Mouse (Mus musculus) kidney, embryonic 16.5 days (tissue): ENCODE results near the gene Gldc. TPM values are rescaled to one million over a fixed set of nuclear protein-coding genes. Genes with fewer than 3 reads are reported as not detected.
A peak's percentile ranks its signal among the peaks of the same experiment; 100 is the strongest.

ENCODE experiments used
- ATAC-seq: fragments of 200-750 bp; cut with Nextera tagmentation; 2 replicates; pipeline ENCODE4 v1.8.0; 2017; ENCODE audit warnings: moderate TSS enrichment; ENCODE audit not compliant: low FRiP score, low TSS enrichment
- H3K27ac ChIP-seq: fragments of 300-500 bp; sonication (generic); 2 replicates; pipeline ENCODE4 v1.5.1; 2014; ENCODE audit warnings: low read length
- H3K27me3 ChIP-seq: fragments of 300-500 bp; sonication (generic); 2 replicates; pipeline ENCODE4 v1.6.1; 2014; ENCODE audit warnings: low read length, control low read depth, mixed read lengths; ENCODE audit not compliant: insufficient read depth
- H3K36me3 ChIP-seq: fragments of 300-500 bp; sonication (generic); 2 replicates; pipeline ENCODE4 v1.6.1; 2014; ENCODE audit warnings: low read length, control low read depth, mixed read lengths; ENCODE audit not compliant: insufficient read depth
- H3K4me1 ChIP-seq: fragments of 300-500 bp; sonication (generic); 2 replicates; pipeline ENCODE4 v1.6.1; 2014; ENCODE audit warnings: low read length, control low read depth, mixed read lengths; ENCODE audit not compliant: insufficient read depth
- H3K4me2 ChIP-seq: fragments of 300-500 bp; sonication (generic); replicated peaks from 2 replicates; pipeline ENCODE4 v1.6.1; 2014; ENCODE audit warnings: low read depth, low read length
- H3K4me3 ChIP-seq: fragments of 300-500 bp; sonication (generic); 2 replicates; pipeline ENCODE4 v1.5.1; 2014; ENCODE audit warnings: mild to moderate bottlenecking, low read length
- H3K9ac ChIP-seq: fragments of 300-500 bp; sonication (generic); replicated peaks from 2 replicates; pipeline ENCODE4 v1.6.1; 2014; ENCODE audit warnings: low read length
- H3K9me3 ChIP-seq: fragments of 300-500 bp; sonication (generic); 2 replicates; pipeline ENCODE4 v1.6.1; 2016; ENCODE audit warnings: low read length, control low read depth
- WGBS: fragments of 180-500 bp; shearing (Covaris S2); extraction: QIAGEN DNeasy Blood & Tissue Kit; methylation state at CpG from one replicate; pipeline ENCODE4 v1.1.7; 2014; 5-methylcytosine and 5-hydroxymethylcytosine counted together
- polyA plus RNA-seq: library from polyadenylated mRNA; unstranded; fragments of >200 nt; fragmentation: Nextera tagmentation; extraction: Ambion mirVana; gene quantifications from 2 replicates; pipeline ENCODE4 v1.2.1, GENCODE M21; 2015

Gldc gene
- polyA plus RNA-seq, 1 experiment from 2014 or later: 10.9 TPM

- no peak overlapping the region for H3K9ac ChIP-seq
- ATAC-seq: peak; percentile 68
- WGBS: 41% methylated on average over 7 of the region's 7 CpGs
- H3K27ac ChIP-seq: no peak overlapping the region
- H3K36me3 ChIP-seq: no peaks in the 10 kb centered on the region
- H3K9me3 ChIP-seq: no peaks in the 10 kb centered on the region
- no peaks in the 10 kb centered on the region for H3K4me1 ChIP-seq
- no peaks in the 10 kb centered on the region for H3K27me3 ChIP-seq
- no peak overlapping the region for H3K4me2 ChIP-seq
- no peak overlapping the region for H3K4me3 ChIP-seq
These were observed 26.9 kb upstream of the Gldc start for GRCm38 (mm10) chr19:30202177-30202576.

GRCm38 (mm10) chr19:30194999-30195398 is 19.8 kb upstream of the Gldc start:
- 63% methylated on average over 6 of the region's 6 CpGs for WGBS
- H3K27me3 ChIP-seq: no peaks in the 10 kb centered on the region
- no peak overlapping the region for H3K4me2 ChIP-seq
- ATAC-seq: no peak
- H3K4me3 ChIP-seq: no peak overlapping the region
- no peak overlapping the region for H3K9ac ChIP-seq
- peaks cover 3% of the 10 kb centered on the region for H3K9me3 ChIP-seq
- no peaks in the 10 kb centered on the region for H3K4me1 ChIP-seq
- no peak overlapping the region for H3K27ac ChIP-seq
- H3K36me3 ChIP-seq: no peaks in the 10 kb centered on the region

GRCm38 (mm10) chr19:30187232-30187631 is 12.0 kb upstream of the Gldc start:
- WGBS: 91% methylated on average over 2 of the region's 2 CpGs
- H3K4me3 ChIP-seq: no peak overlapping the region
- 0 out of 2 replicates have a peak, but pooled peaks cover 2% of the 10 kb centered on the region for H3K36me3 ChIP-seq
- no peaks in the 10 kb centered on the region for H3K4me1 ChIP-seq
- H3K4me2 ChIP-seq: no peak overlapping the region
- H3K27ac ChIP-seq: no peak overlapping the region
- peaks cover 15% of the 10 kb centered on the region for H3K9me3 ChIP-seq
- ATAC-seq: no peak
- H3K27me3 ChIP-seq: no peaks in the 10 kb centered on the region
- no peak overlapping the region for H3K9ac ChIP-seq

DNA sequence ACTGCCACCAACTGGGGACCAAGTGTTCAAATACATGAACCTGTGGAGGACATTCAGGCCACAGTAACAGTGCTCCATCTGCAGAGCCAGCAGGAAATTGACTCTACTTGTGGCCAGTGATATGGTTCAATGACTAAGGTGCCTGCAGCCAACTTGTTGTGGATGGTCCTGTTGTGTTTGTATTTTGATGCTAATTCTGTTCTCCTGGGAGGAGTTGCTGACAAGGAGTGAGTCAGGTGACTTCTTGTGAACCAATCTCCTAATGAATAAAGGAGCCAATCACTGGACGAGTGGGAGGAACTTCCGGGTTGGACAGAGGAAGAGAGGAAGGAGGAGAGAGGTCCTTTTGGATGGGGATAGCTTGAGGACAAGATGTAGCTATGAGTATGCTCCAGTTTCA is 10.3 kb upstream of the Gldc start:
- no peak for ATAC-seq
- Histone ChIP-seq H3K27ac (no peak overlapping the region), H3K36me3 (0 out of 2 replicates have a peak, but pooled peaks cover 2% of the 10 kb centered on the region), H3K27me3 (no peaks in the 10 kb centered on the region), H3K4me3 (no peak overlapping the region), H3K4me1 (no peaks in the 10 kb centered on the region), H3K9me3 (peaks cover 15% of the 10 kb centered on the region), H3K9ac (no peak overlapping the region), H3K4me2 (no peak overlapping the region)
- 91% methylated on average over 2 of the region's 2 CpGs for WGBS

GRCm38 (mm10) chr19:30179979-30180378 is 4.8 kb upstream of the Gldc start:
- H3K27ac ChIP-seq: no peak overlapping the region
- H3K9me3 ChIP-seq: 0 out of 2 replicates have a peak, but pooled peaks cover 6% of the 10 kb centered on the region
- H3K27me3 ChIP-seq: peaks cover 10% of the 10 kb centered on the region
- H3K36me3 ChIP-seq: no peaks in the 10 kb centered on the region
- H3K4me2 ChIP-seq: no peak overlapping the region
- ATAC-seq: no peak
- H3K4me1 ChIP-seq: peaks cover 3% of the 10 kb centered on the region; the same call in 1 of the 2 replicates
- 96% methylated on average over 1 of the region's 1 CpGs for WGBS
- H3K9ac ChIP-seq: no peak overlapping the region
- no peak overlapping the region for H3K4me3 ChIP-seq

GRCm38 (mm10) chr19:30174074-30174670 is 1.1 kb downstream of the Gldc start:
- H3K27ac ChIP-seq: no peak overlapping the region
- no peak for ATAC-seq
- peak overlapping the region; percentile 87 for H3K4me2 ChIP-seq
- peak overlapping the region; percentile 56; the same call in 1 of the 2 replicates for H3K9ac ChIP-seq
- 6% methylated on average over 15 of the region's 15 CpGs for WGBS
- 0 out of 2 replicates have a peak, but pooled peaks cover 6% of the 10 kb centered on the region for H3K9me3 ChIP-seq
- H3K4me1 ChIP-seq: peaks cover 8% of the 10 kb centered on the region; the same call in 1 of the 2 replicates
- H3K36me3 ChIP-seq: no peaks in the 10 kb centered on the region
- H3K27me3 ChIP-seq: peaks cover 14% of the 10 kb centered on the region
- H3K4me3 ChIP-seq: peak overlapping the region; percentile 59

- Histone ChIP-seq H3K4me2 (no peak overlapping the region), H3K9ac (no peak overlapping the region), H3K36me3 (no peaks in the 10 kb centered on the region), H3K27me3 (peaks cover 14% of the 10 kb centered on the region), H3K9me3 (no peaks in the 10 kb centered on the region), H3K4me3 (no peak overlapping the region), H3K4me1 (peaks cover 8% of the 10 kb centered on the region; the same call in 1 of the 2 replicates), H3K27ac (no peak overlapping the region)
- 86% methylated on average over 8 of the region's 8 CpGs for WGBS
- no peak for ATAC-seq
These were observed 3.7 kb downstream of the Gldc start for GRCm38 (mm10) chr19:30171346-30172055.

GRCm38 (mm10) chr19:30170319-30170718 is 4.9 kb downstream of the Gldc start:
- 0 out of 2 replicates have a peak, but pooled peaks cover 4% of the 10 kb centered on the region for H3K4me1 ChIP-seq
- no peaks in the 10 kb centered on the region for H3K36me3 ChIP-seq

GRCm38 (mm10) chr19:30166801-30167505 is 8.3 kb downstream of the Gldc start:
- Histone ChIP-seq H3K27me3 (no peaks in the 10 kb centered on the region), H3K36me3 (no peaks in the 10 kb centered on the region), H3K27ac (no peak overlapping the region), H3K4me1 (no peaks in the 10 kb centered on the region), H3K9me3 (no peaks in the 10 kb centered on the region), H3K9ac (no peak overlapping the region), H3K4me3 (no peak overlapping the region), H3K4me2 (no peak overlapping the region)
- no peak for ATAC-seq
- WGBS: 84% methylated on average over 20 of the region's 20 CpGs

More at GRCm38 (mm10) chr19:30170319-30170718, 4.9 kb downstream of the Gldc start:
- ATAC-seq: no peak
- Histone ChIP-seq H3K27me3 (peaks cover 5% of the 10 kb centered on the region), H3K4me2 (no peak overlapping the region), H3K4me3 (no peak overlapping the region), H3K9ac (no peak overlapping the region), H3K9me3 (no peaks in the 10 kb centered on the region), H3K27ac (no peak overlapping the region)
- 84% methylated on average over 6 of the region's 6 CpGs for WGBS
